In genomic region chr19:56817851-56818526, GRCm38 (mm10) we compare ENCODE assay signal across 8 mouse cellular contexts. TPM values are rescaled to one million over a fixed set of nuclear protein-coding genes. Genes with fewer than 3 reads are reported as not detected.
A peak's percentile ranks its signal among the peaks of the same experiment; 100 is the strongest.
DNase-seq lines count a peak whose midpoint lies in the region; ATAC-seq and TF ChIP-seq lines count a peak whose summit lies in the region.

No protein-coding gene starts in this region.

- no peak overlapping the region for H3K27ac ChIP-seq in left cerebral cortex, adult 2 months
- 0 out of 2 replicates have a peak overlapping the region, but pooled peaks have one; percentile 29 for H3K27ac ChIP-seq in embryonic facial prominence, embryonic 15.5 days (replicated peaks)
- H3K27ac ChIP-seq in heart, embryonic 15.5 days, result peak overlapping the region; percentile 89
- no peak overlapping the region; the same call in 1 of the 2 replicates for H3K27ac ChIP-seq in stomach, embryonic 14.5 days (ENCODE audit: low read length)

- WGBS in embryonic facial prominence, embryonic 15.5 days, result 22% methylated on average over 14 of the region's 14 CpGs
- 14% methylated on average over 14 of the region's 14 CpGs for WGBS in heart, embryonic 15.5 days
- WGBS in stomach, embryonic 14.5 days, result 31% methylated on average over 14 of the region's 14 CpGs

- ATAC-seq in embryonic facial prominence, embryonic 15.5 days (ENCODE audit: insufficient number of reproducible peaks, low FRiP score, low TSS enrichment, low read depth), result no peak
- ATAC-seq in heart, embryonic 15.5 days (replicated peaks; ENCODE audit: insufficient number of reproducible peaks, insufficient read depth, low FRiP score, low read depth), result peak; percentile 25; the same call in 1 of the 2 replicates
- ATAC-seq in stomach, embryonic 14.5 days (ENCODE audit: insufficient number of reproducible peaks, insufficient read depth, low FRiP score, low read depth), result no peak
- no peak for ATAC-seq in granulocyte monocyte progenitor cell, adult 5-6 weeks (replicated peaks; ENCODE audit: poor library complexity, severe bottlenecking)

- H3K4me1 ChIP-seq in embryonic facial prominence, embryonic 15.5 days, result peaks cover 39% of the 10 kb centered on the region
- peaks cover 57% of the 10 kb centered on the region for H3K4me1 ChIP-seq in heart, embryonic 15.5 days (replicated peaks)
- peaks cover 37% of the 10 kb centered on the region for H3K4me1 ChIP-seq in stomach, embryonic 14.5 days (ENCODE audit: control insufficient read depth, insufficient read depth, low read length)

- no peak overlapping the region for H3K9ac ChIP-seq in embryonic facial prominence, embryonic 15.5 days
- no peak overlapping the region for H3K9ac ChIP-seq in heart, embryonic 15.5 days
- H3K9ac ChIP-seq in stomach, embryonic 14.5 days (replicated peaks; ENCODE audit: low read depth, low read length), result no peak overlapping the region

- H3K4me2 ChIP-seq in embryonic facial prominence, embryonic 15.5 days (replicated peaks), result no peak overlapping the region
- peak overlapping the region; percentile 53 for H3K4me2 ChIP-seq in heart, embryonic 15.5 days
- H3K4me2 ChIP-seq in stomach, embryonic 14.5 days (replicated peaks; ENCODE audit: low read depth, low read length), result peak overlapping the region; percentile 19; the same call in 1 of the 2 replicates

- no peak overlapping the region for H3K4me3 ChIP-seq in left cerebral cortex, adult 2 months
- no peak overlapping the region for H3K4me3 ChIP-seq in embryonic facial prominence, embryonic 15.5 days (replicated peaks)
- H3K4me3 ChIP-seq in heart, embryonic 15.5 days, result peak overlapping the region; percentile 9
- H3K4me3 ChIP-seq in stomach, embryonic 14.5 days (ENCODE audit: low read depth, low read length), result no peak overlapping the region

- H3K9me3 ChIP-seq in embryonic facial prominence, embryonic 15.5 days (replicated peaks), result no peaks in the 10 kb centered on the region
- H3K9me3 ChIP-seq in heart, embryonic 15.5 days (replicated peaks), result no peaks in the 10 kb centered on the region
- H3K9me3 ChIP-seq in stomach, embryonic 14.5 days (ENCODE audit: control insufficient read depth, low read depth, low read length), result no peaks in the 10 kb centered on the region

- peaks cover 9% of the 10 kb centered on the region for H3K36me3 ChIP-seq in embryonic facial prominence, embryonic 15.5 days
- H3K36me3 ChIP-seq in heart, embryonic 15.5 days, result peaks cover 7% of the 10 kb centered on the region; the same call in 1 of the 2 replicates
- peaks cover 2% of the 10 kb centered on the region; the same call in 1 of the 2 replicates for H3K36me3 ChIP-seq in stomach, embryonic 14.5 days (ENCODE audit: control insufficient read depth, insufficient read depth, low read length)

- peak; percentile 22 to 24 for DNase-seq in left cerebral cortex, adult 2 months (ENCODE audit: extremely low spot score in 1 of 2, low spot score in 2 of 2)
- no peak for DNase-seq in left cerebral cortex, adult 11 months (ENCODE audit: low spot score)
- peak; percentile 37 to 44 for DNase-seq in left cerebral cortex, postnatal 25 days (ENCODE audit: low spot score in 2 of 2)
- DNase-seq in adrenal gland, adult 18-20 months (ENCODE audit: low spot score in 2 of 2), result no peak

- no peak for TF ChIP-seq CTCF in left cerebral cortex, adult 2 months (IDR thresholded peaks at IDR 0.05)

- intact Hi-C loops in left cerebral cortex, adult 2 months (cut with DNase I), result no loop called here
- intact Hi-C loops in left cerebral cortex, postnatal 25 days (cut with DNase I), result no loop called here

- no peaks in the 10 kb centered on the region for H3K27me3 ChIP-seq in embryonic facial prominence, embryonic 15.5 days
- no peaks in the 10 kb centered on the region for H3K27me3 ChIP-seq in heart, embryonic 15.5 days
- H3K27me3 ChIP-seq in stomach, embryonic 14.5 days (ENCODE audit: control insufficient read depth, insufficient read depth, low read length), result no peaks in the 10 kb centered on the region

RNA-seq across cellular contexts. Expression of gene Ccdc186, which starts 4.0 kb away (rescaled TPM):
- 10 to 100 TPM; 55.1 to 66.5 TPM for total RNA-seq in left cerebral cortex, adult 2 months (2021)
- 21.4 and 25.5 TPM in 2 replicates for polyA plus RNA-seq in embryonic facial prominence, embryonic 15.5 days (2015; fragmentation: Nextera tagmentation; extraction: Ambion mirVana)
- polyA plus RNA-seq in heart, embryonic 15.5 days (2015; fragmentation: Nextera tagmentation; extraction: Ambion mirVana), result 17.8 and 19.0 TPM in 2 replicates
- 10 to 100 TPM; 52.1 to 56.0 TPM for total RNA-seq in left cerebral cortex, postnatal 25 days (2021)
- polyA plus RNA-seq in stomach, embryonic 14.5 days (2014; fragmentation: Nextera tagmentation; extraction: Ambion mirVana), result 25.4 and 27.1 TPM in 2 replicates
- total RNA-seq in granulocyte monocyte progenitor cell, adult 5-6 weeks (2014; fragmentation: Nextera tagmentation), result 3.4 and 8.7 TPM in 2 replicates
- 12.7 and 20.6 TPM in 2 replicates for total RNA-seq in granulocyte monocyte progenitor cell, adult 5-6 weeks (2017)
- total RNA-seq in adrenal gland, adult 18-20 months (2021), result 10 to 100 TPM; 28.7 to 30.8 TPM

RNA-seq across cellular contexts. Expression of gene Tdrd1, which starts 8.0 kb away (rescaled TPM):
- under 1 TPM; 0.38 to 0.47 TPM for total RNA-seq in left cerebral cortex, adult 2 months (2021)
- 2.4 and 2.7 TPM in 2 replicates for polyA plus RNA-seq in embryonic facial prominence, embryonic 15.5 days (2015; fragmentation: Nextera tagmentation; extraction: Ambion mirVana)
- 0.31 and 0.61 TPM in 2 replicates for polyA plus RNA-seq in heart, embryonic 15.5 days (2015; fragmentation: Nextera tagmentation; extraction: Ambion mirVana)
- under 1 TPM; 0.25 to 0.39 TPM for total RNA-seq in left cerebral cortex, postnatal 25 days (2021)
- polyA plus RNA-seq in stomach, embryonic 14.5 days (2014; fragmentation: Nextera tagmentation; extraction: Ambion mirVana), result 1.8 and 1.9 TPM in 2 replicates
- not detected in 2 replicates for total RNA-seq in granulocyte monocyte progenitor cell, adult 5-6 weeks (2014; fragmentation: Nextera tagmentation)
- total RNA-seq in granulocyte monocyte progenitor cell, adult 5-6 weeks (2017), result not detected in 2 replicates
- under 1 TPM; 0.16 to 0.17 TPM for total RNA-seq in adrenal gland, adult 18-20 months (2021)

RNA-seq across cellular contexts. Expression of gene Vwa2, which starts 56.1 kb away (rescaled TPM):
- not detected for total RNA-seq in left cerebral cortex, adult 2 months (2021)
- 9.9 TPM in 2 replicates for polyA plus RNA-seq in embryonic facial prominence, embryonic 15.5 days (2015; fragmentation: Nextera tagmentation; extraction: Ambion mirVana)
- polyA plus RNA-seq in heart, embryonic 15.5 days (2015; fragmentation: Nextera tagmentation; extraction: Ambion mirVana), result 0.16 and 0.65 TPM in 2 replicates
- total RNA-seq in left cerebral cortex, postnatal 25 days (2021), result not detected
- 3.3 and 3.8 TPM in 2 replicates for polyA plus RNA-seq in stomach, embryonic 14.5 days (2014; fragmentation: Nextera tagmentation; extraction: Ambion mirVana)
- total RNA-seq in granulocyte monocyte progenitor cell, adult 5-6 weeks (2014; fragmentation: Nextera tagmentation), result not detected in 2 replicates
- not detected in 2 replicates for total RNA-seq in granulocyte monocyte progenitor cell, adult 5-6 weeks (2017)
- not detected for total RNA-seq in adrenal gland, adult 18-20 months (2021)

Comparison
In these comparisons a context has a peak if more than half of its experiments do, and no peak if none do; other contexts are left out.
1. DNase-seq: peak in left cerebral cortex, adult 2 months (2 of 2) and left cerebral cortex, postnatal 25 days (2 of 2); none in left cerebral cortex, adult 11 months (single experiment) and adrenal gland, adult 18-20 months (0 of 2).
2. H3K27ac ChIP-seq: peak in embryonic facial prominence, embryonic 15.5 days (single experiment) and heart, embryonic 15.5 days (single experiment); none in left cerebral cortex, adult 2 months (single experiment) and stomach, embryonic 14.5 days (single experiment).